Mouse (Mus musculus) gastrocnemius, postnatal 14 days (tissue): ENCODE measurements at regions not wholly inside any gene's neighbourhood (a gene's known extent, or its start where the extent isn't known, plus 50 kb on each side); places are given as distances from the start of the nearest gene placed in this dataset.
A peak's percentile ranks its signal among the peaks of the same experiment; 100 is the strongest.

Experiments used
- DNase-seq: peaks from one replicate; pipeline ENCODE4 v3.0.0; 2021; ENCODE audit warnings: mixed read lengths
- intact Hi-C: fragments of 180-260 bp; cut with DNase I; formaldehyde crosslinking; loops from one replicate; pipeline ENCODE4 v1.15.1; 2025; ENCODE audit warnings: low total_unique reads

- DNase-seq: no peak
These were observed 114.5 kb downstream of the Dhx35 start for GRCm38 (mm10) chr2:158909086-158909485.

GRCm38 (mm10) chr2:158910325-158910724 lies 115.7 kb downstream of the Dhx35 start:
- intact Hi-C loops: loop anchor here (10.0 kb wide), 1 partner anchor 254 kb away; no protein-coding TSS in a partner anchor

More at GRCm38 (mm10) chr2:158909086-158909485, 114.5 kb downstream of the Dhx35 start:
- intact Hi-C loops: no loop called here

GRCm38 (mm10) chr2:158911191-158911590 lies 116.6 kb downstream of the Dhx35 start:
- intact Hi-C loops: loop anchor here (10.0 kb wide), 1 partner anchor 254 kb away; no protein-coding TSS in a partner anchor
- no peak for DNase-seq

More at GRCm38 (mm10) chr2:158910325-158910724, 115.7 kb downstream of the Dhx35 start:
- DNase-seq: no peak

- peak; percentile 36 for DNase-seq
- intact Hi-C loops: loop anchor here (10.0 kb wide), 1 partner anchor 252 kb away; no protein-coding TSS in a partner anchor
These were observed 118.1 kb downstream of the Dhx35 start for GRCm38 (mm10) chr2:158912631-158913258.

- no peak for DNase-seq
- intact Hi-C loops: loop anchor here (10.0 kb wide), 1 partner anchor 247 kb away; no protein-coding TSS in a partner anchor
These were observed 122.8 kb downstream of the Dhx35 start for GRCm38 (mm10) chr2:158917398-158917797.

GRCm38 (mm10) chr2:158918312-158918711 lies 123.7 kb downstream of the Dhx35 start:
- DNase-seq: no peak
- intact Hi-C loops: loop anchor here (10.0 kb wide), 1 partner anchor 246 kb away; no protein-coding TSS in a partner anchor

GRCm38 (mm10) chr2:158921342-158922255 lies 127.0 kb downstream of the Dhx35 start:
- DNase-seq: no peak
- intact Hi-C loops: no loop called here

GRCm38 (mm10) chr2:158922766-158923165 lies 128.2 kb downstream of the Dhx35 start:
- DNase-seq: no peak
- intact Hi-C loops: no loop called here

- DNase-seq: no peak
- intact Hi-C loops: no loop called here
These were observed 134.9 kb downstream of the Dhx35 start for GRCm38 (mm10) chr2:158929507-158929906.

- DNase-seq: no peak
- intact Hi-C loops: no loop called here
These were observed 143.4 kb downstream of the Dhx35 start for GRCm38 (mm10) chr2:158937948-158938565.

GRCm38 (mm10) chr2:158949418-158949817 lies 154.8 kb downstream of the Dhx35 start:
- intact Hi-C loops: no loop called here

GRCm38 (mm10) chr2:158951061-158951460 lies 156.5 kb downstream of the Dhx35 start:
- intact Hi-C loops: no loop called here
- no peak for DNase-seq

More at GRCm38 (mm10) chr2:158949418-158949817, 154.8 kb downstream of the Dhx35 start:
- no peak for DNase-seq

- DNase-seq: no peak
- intact Hi-C loops: no loop called here
These were observed 162.3 kb downstream of the Dhx35 start for GRCm38 (mm10) chr2:158956888-158957287.

- DNase-seq: no peak
- intact Hi-C loops: no loop called here
These were observed 170.5 kb downstream of the Dhx35 start for GRCm38 (mm10) chr2:158965003-158965665.

GRCm38 (mm10) chr2:158972178-158972577 lies 177.6 kb downstream of the Dhx35 start:
- DNase-seq: no peak
- intact Hi-C loops: no loop called here

GRCm38 (mm10) chr2:158985529-158986148 lies 191.0 kb downstream of the Dhx35 start:
- no peak for DNase-seq
- intact Hi-C loops: no loop called here

GRCm38 (mm10) chr2:159002481-159003186 lies 208.0 kb downstream of the Dhx35 start:
- DNase-seq: no peak
- intact Hi-C loops: no loop called here

GRCm38 (mm10) chr2:159003187-159003497 lies 208.5 kb downstream of the Dhx35 start:
- intact Hi-C loops: no loop called here
- no peak for DNase-seq
